Mouse (Mus musculus) myocyte (in vitro differentiated cells): ENCODE measurements around the gene Ccdc30.

Experiments
- CEBPB ChIP-seq: IDR thresholded peaks from 2 replicates; pipeline ENCODE4 v1.6.1; 2011; ENCODE audit warnings: mild to moderate bottlenecking, moderate library complexity; ENCODE audit not compliant: poor library complexity, insufficient read depth, severe bottlenecking
- MAX ChIP-seq: IDR thresholded peaks from one replicate; pipeline ENCODE4 v1.6.1; 2011; ENCODE audit warnings: low read depth, mild to moderate bottlenecking, control low read depth
- POLR2AphosphoS2 ChIP-seq: IDR thresholded peaks from one replicate; pipeline ENCODE4 v1.6.1; 2011; ENCODE audit warnings: low read depth, control low read depth; ENCODE audit not compliant: insufficient read length
- TCF3 ChIP-seq: IDR thresholded peaks from one replicate; pipeline ENCODE4 v1.6.1; 2011; ENCODE audit warnings: low read depth, control low read depth; ENCODE audit not compliant: insufficient read length
- USF1 ChIP-seq: IDR thresholded peaks from one replicate; pipeline ENCODE4 v1.6.1; 2011; ENCODE audit warnings: low read depth, mild to moderate bottlenecking, control low read depth, moderate library complexity

GRCm38 (mm10) chr4:119333487-119333886 lies 81.8 kb downstream of the Ccdc30 start:
- TF ChIP-seq CEBPB (no peak), POLR2AphosphoS2 (no peak), USF1 (no peak), MAX (no peak), TCF3 (no peak)
